Mouse (Mus musculus): Measurements from ENCODE around the gene Rrp1. TPM values are rescaled to one million over a fixed set of nuclear protein-coding genes. Genes with fewer than 3 reads are reported as not detected.

Rrp1 gene
- total RNA-seq, 2 experiments from 2014 or later, result 130 to 404 TPM

DNA sequence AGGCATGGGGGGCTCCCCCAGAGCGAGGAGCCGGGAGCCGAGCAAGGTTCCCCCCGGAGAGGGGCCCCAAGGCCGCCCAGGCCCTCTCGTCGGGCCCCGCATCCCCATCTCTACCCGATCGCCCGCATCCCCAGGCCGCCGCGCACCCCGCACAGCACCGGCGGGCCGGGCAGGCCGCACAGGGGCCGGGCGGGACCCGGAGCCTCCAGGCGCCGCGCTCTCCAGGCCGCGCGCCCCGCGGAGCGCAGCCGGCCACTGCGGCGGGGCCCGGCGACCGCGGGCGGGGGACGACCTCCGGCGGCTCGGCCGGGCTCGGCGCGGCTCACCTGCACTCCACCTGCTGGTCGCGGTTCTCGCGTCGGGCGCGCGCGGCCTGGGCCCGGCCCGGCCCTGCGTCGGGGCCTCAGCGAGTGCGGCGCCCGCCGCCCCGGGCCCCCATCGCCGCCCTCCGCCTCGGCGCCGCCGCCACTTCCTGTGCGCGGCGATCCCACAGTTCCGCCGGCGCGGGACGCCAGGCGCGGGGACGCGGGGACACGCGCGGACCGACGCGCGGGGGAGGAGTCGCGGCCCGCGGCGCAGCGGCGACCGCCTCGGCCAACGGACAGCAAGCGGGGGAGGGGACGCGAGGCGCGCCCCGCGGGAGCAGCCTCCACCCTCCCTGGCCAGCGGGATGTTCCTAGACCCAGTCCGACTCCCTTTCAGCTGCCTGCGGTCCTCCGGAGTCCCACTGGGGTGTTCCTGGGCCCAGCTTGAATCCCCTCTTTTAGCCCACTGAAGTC is 60.8 kb downstream of the Rrp1 start, which contains the start of gene Agpat3:
TSS of gene Agpat3 (minus strand) at position 603 of the 779 bp plus-strand sequence.
- ATAC-seq (replicated peaks; ENCODE audit: poor library complexity, severe bottlenecking), result peak; percentile 18; the same call in 1 of the 2 replicates

DNA sequence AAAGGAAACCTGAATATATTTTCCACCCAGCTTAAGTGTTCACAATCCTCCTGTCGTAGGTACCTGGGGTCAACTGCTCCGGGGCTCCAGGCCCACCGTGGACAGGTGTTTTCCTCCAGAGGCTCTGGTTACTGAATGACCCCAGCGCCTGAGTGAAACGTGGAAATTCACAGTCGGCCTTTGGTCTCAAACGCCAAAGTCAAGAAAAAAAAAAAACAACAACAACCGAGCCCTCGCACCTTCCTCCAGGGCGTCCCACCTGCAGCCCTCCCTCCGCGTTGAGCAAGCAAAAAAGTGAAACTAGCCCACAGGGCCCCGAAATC is 61.3 kb downstream of the Rrp1 start:
- ATAC-seq (replicated peaks; ENCODE audit: poor library complexity, severe bottlenecking), result no peak

DNA sequence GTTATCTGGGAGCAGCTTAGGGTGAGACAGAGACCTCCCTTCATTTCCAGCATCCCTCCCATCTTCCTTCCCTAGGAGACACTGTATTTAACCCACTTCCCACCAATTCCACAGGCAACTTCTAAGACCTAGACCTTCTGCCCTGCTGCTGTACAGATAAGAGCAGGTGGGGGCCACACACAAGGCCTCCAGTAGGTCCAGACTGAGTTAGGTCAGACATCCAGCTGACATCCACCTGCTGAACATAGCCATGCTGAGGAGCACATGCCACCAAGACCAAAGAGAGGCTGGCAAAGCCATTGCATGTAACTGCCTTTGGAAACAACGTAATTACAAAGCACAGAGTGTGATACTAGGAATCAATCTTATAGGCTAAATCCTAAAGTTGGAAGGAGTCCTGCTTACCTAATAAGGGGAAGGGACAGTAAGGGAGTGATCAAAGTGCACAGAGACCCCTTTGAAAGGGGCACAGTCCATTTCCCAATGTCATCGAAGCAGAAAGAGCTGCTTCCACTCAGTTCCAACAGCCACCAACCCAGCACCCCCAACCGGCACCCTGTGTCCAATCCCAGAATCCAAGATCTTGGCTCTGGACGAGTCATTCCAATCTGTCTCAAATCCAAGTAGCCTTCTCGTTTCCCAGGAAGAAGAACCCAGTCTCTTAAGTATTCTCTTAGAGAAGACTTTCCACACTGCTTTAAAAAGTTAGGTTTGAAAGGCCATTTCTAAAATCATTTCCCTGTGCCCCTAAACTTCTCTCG is 61.9 kb downstream of the Rrp1 start:
- no peak for ATAC-seq (replicated peaks; ENCODE audit: poor library complexity, severe bottlenecking)

Other genes with a start within 250 kb of the Rrp1 start
- 44.6 and 52.8 TPM in 2 replicates for gene D10Jhu81e, start 243.3 kb downstream of the Rrp1 start, total RNA-seq (2014; fragmentation: Nextera tagmentation)
- gene D10Jhu81e, start 243.3 kb downstream of the Rrp1 start, total RNA-seq (2017), result 76.3 and 84.9 TPM in 2 replicates
- 17.2 and 17.9 TPM in 2 replicates for gene Pwp2, start 227.9 kb downstream of the Rrp1 start, total RNA-seq (2014; fragmentation: Nextera tagmentation)
- 22.9 and 27.0 TPM in 2 replicates for gene Pwp2, start 227.9 kb downstream of the Rrp1 start, total RNA-seq (2017)
- 30.9 and 46.2 TPM in 2 replicates for gene Trappc10, start 168.4 kb downstream of the Rrp1 start, total RNA-seq (2014; fragmentation: Nextera tagmentation)
- 31.4 and 34.1 TPM in 2 replicates for gene Trappc10, start 168.4 kb downstream of the Rrp1 start, total RNA-seq (2017)
- gene Agpat3, start 60.6 kb downstream of the Rrp1 start, total RNA-seq (2014; fragmentation: Nextera tagmentation), result 0.19 and 0.39 TPM in 2 replicates
- 0.52 and 0.88 TPM in 2 replicates for gene Agpat3, start 60.6 kb downstream of the Rrp1 start, total RNA-seq (2017)
- 72.8 and 118 TPM in 2 replicates for gene Cstb, start 12.6 kb upstream of the Rrp1 start, total RNA-seq (2014; fragmentation: Nextera tagmentation)
- gene Cstb, start 12.6 kb upstream of the Rrp1 start, total RNA-seq (2017), result 37.3 and 43.4 TPM in 2 replicates
- 37.2 and 42.3 TPM in 2 replicates for gene Pdxk, start 51.9 kb upstream of the Rrp1 start, total RNA-seq (2014; fragmentation: Nextera tagmentation)
- 15.2 and 23.4 TPM in 2 replicates for gene Pdxk, start 51.9 kb upstream of the Rrp1 start, total RNA-seq (2017)
- gene Olfr1358, start 104.4 kb upstream of the Rrp1 start, total RNA-seq (2014; fragmentation: Nextera tagmentation), result not detected in 2 replicates
- not detected in 2 replicates for gene Olfr1358, start 104.4 kb upstream of the Rrp1 start, total RNA-seq (2017)
- gene Ilvbl, start 161.3 kb upstream of the Rrp1 start, total RNA-seq (2014; fragmentation: Nextera tagmentation), result 32.0 and 52.0 TPM in 2 replicates
- 15.7 and 19.9 TPM in 2 replicates for gene Ilvbl, start 161.3 kb upstream of the Rrp1 start, total RNA-seq (2017)
- 0.21 and 2.4 TPM in 2 replicates for gene Syde1, start 178.9 kb upstream of the Rrp1 start, total RNA-seq (2014; fragmentation: Nextera tagmentation)
- 0.43 and 0.67 TPM in 2 replicates for gene Syde1, start 178.9 kb upstream of the Rrp1 start, total RNA-seq (2017)
- not detected in 2 replicates for gene Olfr1357, start 205.0 kb upstream of the Rrp1 start, total RNA-seq (2014; fragmentation: Nextera tagmentation)
- not detected in 2 replicates for gene Olfr1357, start 205.0 kb upstream of the Rrp1 start, total RNA-seq (2017)

Measured in granulocyte monocyte progenitor cell, adult 5-6 weeks (primary cell).